Mouse (Mus musculus) thymus, adult 2 months (tissue): ENCODE data around the gene 1700001O22Rik. TPM values are rescaled to one million over a fixed set of nuclear protein-coding genes. Genes with fewer than 3 reads are reported as not detected.

Experiments
- DNase-seq: peaks from one replicate; pipeline ENCODE4 v3.0.0; 2021
- H3K27ac ChIP-seq: fragments of 200-500 bp; 2 replicates; pipeline ENCODE4 v1.5.1; 2012; ENCODE audit warnings: low read length, control low read depth; ENCODE audit not compliant: control insufficient read depth, insufficient read depth
- H3K27me3 ChIP-seq: fragments of 200-500 bp; 2 replicates; pipeline ENCODE4 v1.6.1; 2012; ENCODE audit warnings: mild to moderate bottlenecking, low read length, moderate library complexity, mixed read lengths; ENCODE audit not compliant: control insufficient read depth, insufficient read depth
- H3K36me3 ChIP-seq: fragments of 200-500 bp; 2 replicates; pipeline ENCODE4 v1.6.1; 2012; ENCODE audit warnings: mild to moderate bottlenecking, low read length, moderate library complexity; ENCODE audit not compliant: control insufficient read depth, insufficient read depth
- H3K4me1 ChIP-seq: fragments of 200-500 bp; replicated peaks from 2 replicates; pipeline ENCODE4 v1.6.1; 2012; ENCODE audit warnings: low read length; ENCODE audit not compliant: control insufficient read depth, insufficient read depth
- H3K4me3 ChIP-seq: fragments of 200-500 bp; 2 replicates; pipeline ENCODE4 v1.5.1; 2012; ENCODE audit warnings: mild to moderate bottlenecking, low read length, control low read depth, moderate library complexity; ENCODE audit not compliant: control insufficient read depth, insufficient read depth
- CTCF ChIP-seq: fragments of 200-500 bp; IDR thresholded peaks from 2 replicates; pipeline ENCODE4 v1.5.1; 2012; ENCODE audit warnings: mild to moderate bottlenecking, control low read depth, low read length, moderate library complexity, borderline replicate concordance; ENCODE audit not compliant: control insufficient read depth, poor library complexity, insufficient read depth; ENCODE audit errors: extremely low read depth
- POLR2A ChIP-seq: fragments of 200-500 bp; IDR thresholded peaks from 2 replicates; pipeline ENCODE4 v1.6.1; 2012; ENCODE audit warnings: mild to moderate bottlenecking, low read length, control low read depth, moderate library complexity; ENCODE audit not compliant: control insufficient read depth, poor library complexity, insufficient read depth; ENCODE audit errors: extremely low read depth
- WGBS: fragments of 180-500 bp; shearing (Covaris S2); methylation state at CpG from one replicate; pipeline ENCODE4 v1.1.7; 2018; 5-methylcytosine and 5-hydroxymethylcytosine counted together
- polyA plus RNA-seq: library from polyadenylated mRNA; depleted of rRNA; stranded (reverse); fragments of >200 nt; gene quantifications from 2 replicates; pipeline ENCODE4 v1.2.3, GENCODE M21; 2012

The 1700001O22Rik gene
- polyA plus RNA-seq, 1 experiment = 4.0 TPM

DNA sequence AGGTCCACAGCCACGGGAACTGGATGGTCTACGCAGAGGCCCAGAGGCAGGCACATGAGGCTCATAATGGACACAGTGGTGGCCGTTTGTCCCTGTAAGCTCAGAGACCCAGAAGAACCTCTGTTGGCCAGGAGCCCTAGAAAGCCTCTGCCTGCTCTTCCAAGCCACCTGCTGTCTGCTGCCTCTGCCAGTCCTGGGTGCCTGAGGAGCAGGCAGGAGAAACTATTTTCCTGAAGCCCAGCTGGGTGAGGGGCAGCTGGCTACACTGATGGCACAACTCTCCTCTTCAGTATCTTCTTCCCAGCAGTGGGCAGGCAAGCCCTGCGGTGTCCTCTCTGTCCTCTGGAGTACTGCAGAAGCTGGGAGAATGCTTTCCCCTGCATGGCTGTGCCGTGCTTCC is 37.0 kb downstream of the 1700001O22Rik start:
- H3K4me3 ChIP-seq = no peak overlapping the region
- WGBS = 91% methylated on average over 5 of the region's 5 CpGs
- H3K4me1 ChIP-seq = peaks cover 3% of the 10 kb centered on the region; the same call in 1 of the 2 replicates

DNA sequence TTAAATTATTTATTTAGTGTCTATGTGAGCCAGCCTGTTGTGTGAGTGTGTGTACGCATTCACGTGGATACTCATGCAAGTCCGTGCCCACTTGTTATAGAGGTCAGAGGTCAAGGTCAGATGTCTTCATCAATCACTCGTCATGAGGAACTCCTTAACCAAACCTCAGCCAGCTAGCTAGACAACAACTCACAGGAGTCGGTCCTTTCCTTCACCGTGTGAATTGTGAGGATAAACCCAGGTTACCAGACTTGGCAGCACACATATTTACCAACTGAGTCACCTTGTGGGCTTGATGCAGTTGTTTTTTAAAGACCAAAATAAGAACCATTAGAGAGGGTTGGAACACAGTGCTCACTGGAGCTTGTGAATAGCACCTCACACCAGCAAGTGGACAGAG is 42.8 kb downstream of the 1700001O22Rik start:
- no peak overlapping the region for H3K27ac ChIP-seq

More for the DNA sequence above, 37.0 kb downstream of the 1700001O22Rik start:
- DNase-seq = no peak
- no peaks in the 10 kb centered on the region for H3K36me3 ChIP-seq
- TF ChIP-seq POLR2A = no peak
- no peak for TF ChIP-seq CTCF
- peaks cover 9% of the 10 kb centered on the region; the same call in 1 of the 2 replicates for H3K27me3 ChIP-seq
- no peak overlapping the region for H3K27ac ChIP-seq

DNA sequence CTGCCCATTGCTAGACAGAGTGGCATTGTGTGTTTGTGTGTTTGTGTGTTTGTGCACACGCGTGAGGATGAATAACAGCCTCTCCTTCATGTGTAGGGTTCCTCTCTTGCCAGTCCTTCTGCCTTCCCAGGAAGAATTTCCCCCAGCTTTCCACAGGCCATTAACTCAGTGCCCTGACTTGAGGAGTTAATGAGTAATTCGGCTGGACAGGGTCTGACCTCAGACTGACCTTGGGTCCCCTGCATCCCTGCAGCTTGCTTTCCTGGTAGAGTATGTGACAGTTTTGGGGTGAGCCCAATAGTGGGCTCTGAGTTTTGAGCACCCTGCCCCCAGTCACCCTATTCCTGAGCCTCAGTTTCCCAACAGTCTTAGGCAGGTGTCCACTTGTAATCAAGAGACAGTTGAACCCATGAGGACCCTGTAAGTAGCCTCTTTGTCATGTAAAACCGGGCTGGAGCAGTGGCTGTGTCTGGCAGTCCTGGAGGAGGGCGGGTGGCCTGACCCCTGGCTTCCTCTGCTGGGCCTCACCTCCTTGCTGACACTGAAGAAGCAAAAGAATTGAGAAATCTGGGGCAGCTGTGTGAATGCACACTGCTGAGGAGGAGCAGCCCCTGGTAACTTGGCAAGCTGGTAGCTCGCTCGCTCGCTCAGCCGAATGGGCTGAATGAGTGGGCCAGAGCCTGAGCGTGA is 43.5 kb downstream of the 1700001O22Rik start:
- no peak for DNase-seq
- H3K4me1 ChIP-seq = no peaks in the 10 kb centered on the region
- no peak overlapping the region for H3K27ac ChIP-seq
- H3K36me3 ChIP-seq = no peaks in the 10 kb centered on the region
- 92% methylated on average over 10 of the region's 10 CpGs for WGBS
- TF ChIP-seq CTCF = no peak
- no peak for TF ChIP-seq POLR2A
- no peak overlapping the region for H3K4me3 ChIP-seq
- no peaks in the 10 kb centered on the region for H3K27me3 ChIP-seq

More for the DNA sequence above, 42.8 kb downstream of the 1700001O22Rik start:
- no peak overlapping the region for H3K4me3 ChIP-seq
- TF ChIP-seq POLR2A (no peak), CTCF (no peak)
- DNase-seq = no peak
- H3K27me3 ChIP-seq = no peaks in the 10 kb centered on the region
- H3K36me3 ChIP-seq = no peaks in the 10 kb centered on the region
- WGBS = 96% methylated on average over 6 of the region's 6 CpGs
- H3K4me1 ChIP-seq = no peaks in the 10 kb centered on the region

- no peak for DNase-seq
- H3K27ac ChIP-seq = no peak overlapping the region
- TF ChIP-seq POLR2A (no peak), CTCF (no peak)
- H3K27me3 ChIP-seq = no peaks in the 10 kb centered on the region
- no peak overlapping the region for H3K4me3 ChIP-seq
- H3K4me1 ChIP-seq = no peaks in the 10 kb centered on the region
- WGBS = 96% methylated on average over 4 of the region's 4 CpGs
- H3K36me3 ChIP-seq = no peaks in the 10 kb centered on the region
Measured at GRCm38 (mm10) chr2:30759442-30759841, 44.0 kb downstream of the 1700001O22Rik start.

GRCm38 (mm10) chr2:30759088-30759374 is 44.4 kb downstream of the 1700001O22Rik start:
- no peaks in the 10 kb centered on the region for H3K4me1 ChIP-seq
- no peak overlapping the region for H3K4me3 ChIP-seq
- DNase-seq = no peak
- TF ChIP-seq CTCF (no peak), POLR2A (no peak)
- H3K27ac ChIP-seq = no peak overlapping the region
- no peaks in the 10 kb centered on the region for H3K36me3 ChIP-seq
- 89% methylated on average over 4 of the region's 4 CpGs for WGBS
- H3K27me3 ChIP-seq = no peaks in the 10 kb centered on the region

DNA sequence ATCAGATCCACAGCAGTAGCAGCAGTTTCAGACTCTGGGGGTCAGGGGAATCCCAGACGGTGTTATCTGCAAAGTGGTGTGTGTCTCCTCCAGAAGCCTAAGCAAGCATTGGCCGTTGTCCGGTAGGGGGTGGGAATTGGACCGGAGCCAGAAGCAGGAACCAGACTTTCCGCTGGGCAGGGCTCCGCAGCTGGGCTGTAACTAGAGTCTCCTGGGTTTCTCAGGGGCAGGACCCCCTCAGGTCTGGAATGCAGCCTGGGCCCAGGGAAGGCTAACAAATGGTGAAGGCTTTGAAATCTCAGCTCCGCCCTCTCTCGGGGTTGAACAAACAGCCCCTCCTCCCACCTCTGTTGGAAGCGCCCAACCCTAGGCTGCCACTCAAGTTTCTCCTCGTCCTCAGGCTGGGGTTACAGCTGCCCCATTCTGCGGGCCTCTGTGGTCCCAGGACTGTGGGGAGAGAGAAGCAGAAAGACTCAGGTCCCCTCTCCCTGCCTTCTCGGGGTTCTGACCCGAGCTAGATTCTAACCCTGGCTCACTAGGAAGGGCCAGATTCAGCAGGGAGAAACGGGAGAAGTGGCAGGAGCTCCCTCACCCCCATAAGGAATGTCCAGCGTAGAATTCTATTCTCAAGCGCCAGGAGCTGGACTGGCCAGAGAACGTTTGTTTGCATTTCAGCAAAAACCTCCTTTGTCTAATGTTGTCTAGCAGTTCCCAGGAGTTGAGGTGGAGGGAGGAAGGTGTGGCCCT is 44.9 kb downstream of the 1700001O22Rik start:
- Histone ChIP-seq H3K36me3 (no peaks in the 10 kb centered on the region), H3K27ac (no peak overlapping the region), H3K4me3 (no peak overlapping the region), H3K27me3 (no peaks in the 10 kb centered on the region), H3K4me1 (no peaks in the 10 kb centered on the region)
- WGBS = 58% methylated on average over 17 of the region's 17 CpGs
- no peak for DNase-seq
- no peak for TF ChIP-seq POLR2A
- no peak for TF ChIP-seq CTCF
